Mouse (Mus musculus) liver, embryonic 14.5 days (tissue): ENCODE data around the gene Hunk.

Experiments
- CTCF ChIP-seq: IDR thresholded peaks from 2 replicates; pipeline ENCODE4 v1.5.1; 2016; ENCODE audit warnings: antibody characterized with exemption, low read depth, control low read depth
- EP300 ChIP-seq: IDR thresholded peaks from 2 replicates; pipeline ENCODE4 v1.6.1; 2016; ENCODE audit warnings: antibody characterized with exemption, low read depth

- TF ChIP-seq CTCF, result no peak
- no peak for TF ChIP-seq EP300
These were observed 136.8 kb downstream of the Hunk start for GRCm38 (mm10) chr16:90522575-90522974.
